Mouse (Mus musculus) Patski (cell line): ENCODE data around the gene Miga1. TPM values are rescaled to one million over a fixed set of nuclear protein-coding genes. Genes with fewer than 3 reads are reported as not detected.

Experiments
- ATAC-seq: fragments of 100-300 bp; one replicate; pipeline ENCODE4 v1.8.0; 2021
- CTCF ChIA-PET: fragments of 350-600 bp; sonication (Branson Sonifier 250); formaldehyde crosslinking; loops from one replicate; lab custom pipeline; 2022; ENCODE audit warnings: inconsistent platforms; lab: Charles Lee
- POLR2A ChIA-PET: fragments of 350-600 bp; sonication (Branson Sonifier 250); formaldehyde crosslinking; loops from one replicate; lab custom pipeline; 2022; ENCODE audit warnings: antibody characterized with exemption, inconsistent platforms; lab: Charles Lee
- DNase-seq: peaks from one replicate; pipeline ENCODE4 v3.0.0-alpha.2; 2011; ENCODE audit warnings: low read depth, low spot score
- H3K27me3 ChIP-seq: fragments of 371-371 bp; one replicate; pipeline ENCODE4 v1.5.1; 2021
- CTCF ChIP-seq: fragments of 100-300 bp; IDR thresholded peaks from one replicate; pipeline ENCODE4 v1.5.1; 2021
- in situ Hi-C: fragments of 300-500 bp; cut with MboI; formaldehyde crosslinking; loops from 3 replicates; pipeline ENCODE4 v1.11.1; 2018; ENCODE audit warnings: low pct_unique_long_range_greater_than_20kb, mixed read lengths
- polyA plus RNA-seq: library from polyadenylated mRNA; unstranded; gene quantifications from one replicate; pipeline ENCODE4 v1.2.3, GENCODE M21; 2021

Gene Miga1
- polyA plus RNA-seq, 1 experiment from 2014 or later, result 12.0 TPM

GRCm38 (mm10) chr3:152275008-152275407 is 65.2 kb downstream of the Miga1 start:
- in situ Hi-C loops, result no loop called here
- ATAC-seq (no peak), DNase-seq (no peak)
- ChIA-PET POLR2A (no interaction called here), CTCF (interaction anchor here (1.5 kb wide), 1 partner anchor 40 kb away, joined by 4 read pairs; no protein-coding TSS in a partner anchor)
- no peak for TF ChIP-seq CTCF
- no peaks in the 10 kb centered on the region for H3K27me3 ChIP-seq

- in situ Hi-C loops, result no loop called here
- DNase-seq (no peak), ATAC-seq (no peak)
- ChIA-PET POLR2A (no interaction called here), CTCF (interaction anchor here (0.8 to 1.5 kb wide), 4 partner anchors 33 to 42 kb away, joined by 3 to 4 read pairs (median 4); no protein-coding TSS in a partner anchor)
- H3K27me3 ChIP-seq, result no peaks in the 10 kb centered on the region
- no peak for TF ChIP-seq CTCF
Observed at GRCm38 (mm10) chr3:152272974-152273685, 67.1 kb downstream of the Miga1 start.

GRCm38 (mm10) chr3:152271876-152272275 is 68.3 kb downstream of the Miga1 start:
- no peak for DNase-seq
- no peak for TF ChIP-seq CTCF
- CTCF ChIA-PET, result interaction anchor here (1.0 to 1.3 kb wide), 2 partner anchors 9 to 34 kb away, joined by 3 to 4 read pairs; no protein-coding TSS in a partner anchor
- no peaks in the 10 kb centered on the region for H3K27me3 ChIP-seq
- in situ Hi-C loops, result no loop called here
- no peak for ATAC-seq
- POLR2A ChIA-PET, result no interaction called here

GRCm38 (mm10) chr3:152271071-152271710 is 69.0 kb downstream of the Miga1 start:
- H3K27me3 ChIP-seq, result no peaks in the 10 kb centered on the region
- CTCF ChIA-PET, result interaction anchor here (1.0 to 1.2 kb wide), 2 partner anchors 10 to 11 kb away, joined by 3 read pairs; no protein-coding TSS in a partner anchor
- no peak for TF ChIP-seq CTCF
- in situ Hi-C loops, result no loop called here
- POLR2A ChIA-PET, result no interaction called here
- ATAC-seq (no peak), DNase-seq (no peak)

- ChIA-PET POLR2A (no interaction called here), CTCF (interaction anchor here (0.7 to 2.9 kb wide), 4 partner anchors 10 to 157 kb away, joined by 3 to 6 read pairs (median 4); no protein-coding TSS in a partner anchor)
- ATAC-seq (no peak), DNase-seq (no peak)
- H3K27me3 ChIP-seq, result no peaks in the 10 kb centered on the region
- TF ChIP-seq CTCF, result no peak
- in situ Hi-C loops, result no loop called here
Observed at GRCm38 (mm10) chr3:152268099-152268498, 72.1 kb downstream of the Miga1 start.

- no peak for TF ChIP-seq CTCF
- H3K27me3 ChIP-seq, result no peaks in the 10 kb centered on the region
- ChIA-PET CTCF (interaction anchor here (1.1 to 2.4 kb wide), 5 partner anchors 12 to 77 kb away, joined by 3 to 14 read pairs (median 5); no protein-coding TSS in a partner anchor), POLR2A (no interaction called here)
- ATAC-seq, result peak; percentile 33
- in situ Hi-C loops, result no loop called here
- no peak for DNase-seq
Observed at GRCm38 (mm10) chr3:152266036-152266421, 74.2 kb downstream of the Miga1 start, which contains the start of gene Nexn. Gene Nexn (minus strand): TSS chr3:152266350.

GRCm38 (mm10) chr3:152265351-152266035 is 74.7 kb downstream of the Miga1 start:
- DNase-seq, result no peak
- ChIA-PET POLR2A (no interaction called here), CTCF (interaction anchor here (1.1 to 2.4 kb wide), 5 partner anchors 13 to 155 kb away, joined by 3 to 14 read pairs (median 4); no protein-coding TSS in a partner anchor)
- TF ChIP-seq CTCF, result no peak
- no peaks in the 10 kb centered on the region for H3K27me3 ChIP-seq
- in situ Hi-C loops, result no loop called here
- ATAC-seq, result peak; percentile 85

- ChIA-PET POLR2A (no interaction called here), CTCF (interaction anchor here (1.3 to 1.8 kb wide), 3 partner anchors 38 to 154 kb away, joined by 3 to 9 read pairs (median 4); no protein-coding TSS in a partner anchor)
- DNase-seq, result no peak
- in situ Hi-C loops, result loop anchor here (5.0 kb wide), 2 partner anchors 32 to 472 kb away; no protein-coding TSS in a partner anchor
- TF ChIP-seq CTCF, result no peak
- no peaks in the 10 kb centered on the region for H3K27me3 ChIP-seq
- ATAC-seq, result no peak
Observed at GRCm38 (mm10) chr3:152264830-152265229, 75.4 kb downstream of the Miga1 start.

GRCm38 (mm10) chr3:152264374-152264773 is 75.8 kb downstream of the Miga1 start:
- in situ Hi-C loops, result loop anchor here (5.0 kb wide), 2 partner anchors 33 to 473 kb away; no protein-coding TSS in a partner anchor
- no peak for ATAC-seq
- POLR2A ChIA-PET, result no interaction called here
- no peak for TF ChIP-seq CTCF
- CTCF ChIA-PET, result interaction anchor here (0.9 to 1.8 kb wide), 6 partner anchors 24 to 153 kb away, joined by 3 to 9 read pairs (median 4); no protein-coding TSS in a partner anchor
- DNase-seq, result no peak
- H3K27me3 ChIP-seq, result no peaks in the 10 kb centered on the region

- in situ Hi-C loops, result loop anchor here (5.0 kb wide), 2 partner anchors 35 to 475 kb away; no protein-coding TSS in a partner anchor
- DNase-seq, result no peak
- CTCF ChIA-PET, result interaction anchor here (0.8 to 6.4 kb wide), 6 partner anchors 36 to 75 kb away, joined by 3 to 78 read pairs (median 3); no protein-coding TSS in a partner anchor
- no peak for ATAC-seq
- TF ChIP-seq CTCF, result no peak
- POLR2A ChIA-PET, result interaction anchor here (0.6 kb wide), 1 partner anchor 133 kb away, joined by 3 read pairs; no protein-coding TSS in a partner anchor
- H3K27me3 ChIP-seq, result no peaks in the 10 kb centered on the region
Observed at GRCm38 (mm10) chr3:152261948-152262347, 78.3 kb downstream of the Miga1 start.
